Mouse (Mus musculus) liver, embryonic 14.5 days (tissue): Measurements from ENCODE around the gene Tnfrsf1b.

Experiments
- CTCF ChIP-seq: IDR thresholded peaks from 2 replicates; pipeline ENCODE4 v1.5.1; 2016; ENCODE audit warnings: antibody characterized with exemption, low read depth, control low read depth
- EP300 ChIP-seq: IDR thresholded peaks from 2 replicates; pipeline ENCODE4 v1.6.1; 2016; ENCODE audit warnings: antibody characterized with exemption, low read depth

DNA sequence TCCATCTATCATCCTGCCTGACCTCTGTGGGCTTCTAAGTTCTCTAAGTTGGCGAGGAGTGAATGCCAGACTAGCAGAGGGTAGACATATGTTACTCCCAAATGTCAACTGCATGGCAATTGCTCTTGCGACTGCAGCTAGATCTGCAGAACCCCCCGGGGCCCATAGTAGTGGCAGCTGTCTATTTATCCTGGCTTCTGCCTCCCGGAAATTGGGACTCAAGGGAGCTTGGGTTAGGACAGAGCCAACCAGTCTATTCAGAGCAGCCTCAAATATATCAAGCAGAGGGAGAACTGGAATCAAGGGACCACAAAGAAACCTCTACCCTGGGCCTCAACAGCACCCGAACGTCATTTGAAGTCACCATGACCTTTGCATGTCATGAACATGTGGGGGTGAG lies 29.6 kb downstream of the Tnfrsf1b start:
- TF ChIP-seq EP300, result no peak
- no peak for TF ChIP-seq CTCF
